Mouse (Mus musculus): ENCODE measurements around the gene Tpsb2.

Tpsb2 gene

DNA sequence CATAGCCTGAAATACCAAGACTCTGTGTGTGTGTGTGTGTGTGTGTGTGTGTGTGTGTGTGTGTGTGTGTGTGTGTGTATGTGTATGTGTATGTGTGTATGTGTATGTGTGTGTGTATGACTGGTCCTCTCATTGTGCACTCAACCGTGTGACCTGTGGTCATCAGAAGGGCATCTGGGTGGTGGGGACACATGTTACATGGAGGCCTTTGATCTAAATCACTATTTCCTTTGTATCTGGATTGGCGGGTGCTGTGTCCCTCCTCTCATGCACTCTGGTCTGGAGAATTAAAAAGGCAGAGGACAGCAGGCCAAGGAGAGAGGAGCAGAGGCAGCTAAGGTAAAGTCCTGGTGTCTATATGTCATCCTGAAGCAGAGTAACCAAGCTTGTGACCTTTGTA is at the start of gene Tpsb2:
Tpsb2 (plus strand) TSS at position 301 of the 400 bp plus-strand sequence.
- DNase-seq: no peak

DNA sequence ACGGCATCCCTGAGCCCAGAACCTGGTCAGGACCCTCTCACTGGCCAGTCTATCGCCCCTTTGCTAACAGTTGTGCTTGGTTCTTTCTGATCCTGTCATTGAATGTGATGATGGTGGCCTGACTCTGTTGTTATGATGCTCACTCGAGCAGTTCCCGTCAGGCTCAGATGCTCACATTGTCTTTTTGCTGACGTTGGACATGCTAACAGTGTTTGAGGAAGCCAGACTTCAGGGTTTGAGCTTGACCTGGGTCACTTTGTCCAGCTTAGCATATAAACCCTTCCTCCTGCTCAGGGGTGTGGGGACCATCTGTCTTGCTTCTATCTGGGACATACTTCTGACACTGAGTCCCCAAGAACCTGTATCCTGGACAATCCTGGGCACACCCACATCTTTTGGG is 47.8 kb upstream of the Tpsb2 start, which contains the start of gene Prss29:
Prss29 (plus strand) TSS at position 301 of the 400 bp plus-strand sequence.
- DNase-seq: no peak

DNA sequence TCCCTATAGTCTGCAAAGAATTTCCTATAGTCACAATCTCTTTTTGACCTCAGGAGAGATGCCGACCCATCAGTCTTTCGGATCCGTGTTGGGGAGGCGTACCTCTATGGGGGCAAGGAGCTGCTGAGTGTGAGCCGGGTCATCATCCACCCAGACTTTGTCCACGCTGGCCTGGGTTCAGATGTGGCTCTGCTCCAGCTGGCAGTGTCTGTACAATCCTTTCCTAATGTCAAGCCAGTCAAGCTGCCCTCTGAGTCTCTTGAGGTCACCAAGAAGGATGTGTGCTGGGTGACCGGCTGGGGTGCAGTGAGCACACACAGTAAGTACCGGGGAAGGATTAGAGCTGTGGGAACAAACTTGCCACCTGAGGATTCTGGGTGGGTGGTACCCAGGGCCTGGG is 45.3 kb upstream of the Tpsb2 start:
- DNase-seq: no peak

DNA sequence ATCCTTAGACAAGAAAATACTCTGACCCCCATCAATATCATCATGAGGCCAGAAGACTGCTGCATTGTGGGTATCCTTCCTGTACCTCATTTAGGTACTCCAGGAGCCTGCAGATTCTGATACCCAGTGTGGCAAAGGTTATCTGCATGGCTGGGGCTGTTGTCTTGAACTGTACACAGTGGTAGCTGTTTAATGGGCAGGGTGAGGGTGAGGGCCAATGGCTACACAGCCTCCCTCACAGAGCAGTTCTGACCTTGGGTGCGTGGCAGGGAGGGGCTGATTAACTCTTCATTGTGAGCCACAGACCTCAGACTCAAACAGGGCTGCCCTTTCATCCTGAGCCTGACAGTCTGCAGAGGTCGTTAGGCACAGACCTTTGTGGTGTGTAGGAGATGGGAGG is 43.2 kb upstream of the Tpsb2 start:
- no peak for DNase-seq

DNA sequence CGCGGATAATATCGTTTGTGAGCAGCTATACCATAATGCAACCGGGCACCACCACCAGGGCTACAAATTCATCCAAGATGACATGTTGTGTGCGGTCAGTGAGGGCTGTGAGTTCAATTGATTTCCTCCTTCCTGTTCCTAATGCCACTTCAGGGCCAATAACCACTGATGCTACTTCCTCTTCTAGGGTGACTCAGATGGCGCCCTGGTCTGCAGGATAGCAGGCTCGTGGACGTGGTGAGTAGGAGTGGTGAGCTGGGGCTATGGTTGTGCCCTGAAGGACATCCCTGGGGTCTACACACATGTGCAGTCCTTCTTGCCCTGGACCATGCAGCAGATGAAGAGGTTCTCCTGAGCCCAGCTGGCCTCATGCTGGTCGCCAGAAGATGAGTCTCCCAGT is 33.8 kb upstream of the Tpsb2 start:
- no peak for DNase-seq

DNA sequence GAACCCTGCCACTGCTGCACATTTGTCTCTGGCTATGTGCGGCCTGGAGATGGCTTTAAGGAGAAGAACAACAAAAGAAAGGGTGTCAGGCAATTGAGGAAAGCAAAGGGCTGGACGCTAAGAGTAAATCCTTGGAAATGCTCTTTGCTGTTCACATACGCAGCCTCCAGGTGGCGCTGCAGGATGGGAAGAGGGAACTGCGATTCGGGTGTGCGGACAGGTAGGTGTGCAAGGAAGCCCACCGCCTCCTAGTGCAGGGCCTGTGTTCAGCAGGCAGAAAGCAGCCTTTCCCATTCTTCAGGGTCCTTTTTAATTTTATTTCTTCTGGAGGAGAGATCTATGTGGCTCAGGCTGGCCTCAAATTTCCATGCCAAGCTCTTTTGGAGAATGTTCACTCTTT is 32.2 kb upstream of the Tpsb2 start:
- DNase-seq: peak; percentile 11

DNA sequence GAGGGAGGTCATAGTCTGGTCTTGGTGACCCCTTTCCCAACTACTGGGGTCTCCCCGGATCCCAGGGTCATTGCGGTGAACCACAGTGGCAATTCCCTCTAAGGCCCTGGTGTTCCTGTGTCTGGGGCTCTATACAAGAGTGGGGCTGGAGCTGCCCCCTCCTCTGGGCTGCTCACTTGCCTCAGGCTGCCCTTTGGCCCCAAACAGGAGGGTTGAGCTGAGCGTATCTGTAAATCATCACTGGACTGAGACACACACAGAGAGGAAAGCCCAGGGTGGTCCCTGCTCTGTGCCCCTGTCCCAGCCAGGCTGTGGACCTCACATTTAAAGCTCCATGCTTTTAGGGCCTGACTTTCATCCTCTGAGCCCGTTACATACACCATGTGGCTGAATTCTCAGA is 27.9 kb upstream of the Tpsb2 start:
- no peak for DNase-seq

DNA sequence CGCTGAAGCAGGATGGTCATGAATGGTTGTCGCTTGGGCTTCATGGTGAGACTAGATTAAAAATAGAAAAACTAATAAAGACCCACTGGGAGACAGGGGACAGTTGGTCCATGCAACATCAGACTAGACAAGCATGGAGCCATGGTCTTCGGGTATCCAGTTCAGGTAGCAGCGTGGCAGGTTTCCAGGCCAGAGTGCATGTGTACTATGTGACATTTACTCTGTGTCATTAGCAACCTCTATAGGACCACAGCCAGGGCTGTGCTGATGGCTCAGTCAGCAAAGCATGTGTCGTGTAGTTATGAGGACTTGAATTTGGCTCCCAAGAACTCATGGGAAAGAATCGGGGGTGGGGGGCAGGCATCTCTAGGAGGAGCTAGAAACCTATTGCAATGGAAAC is 26.1 kb upstream of the Tpsb2 start:
- no peak for DNase-seq

DNA sequence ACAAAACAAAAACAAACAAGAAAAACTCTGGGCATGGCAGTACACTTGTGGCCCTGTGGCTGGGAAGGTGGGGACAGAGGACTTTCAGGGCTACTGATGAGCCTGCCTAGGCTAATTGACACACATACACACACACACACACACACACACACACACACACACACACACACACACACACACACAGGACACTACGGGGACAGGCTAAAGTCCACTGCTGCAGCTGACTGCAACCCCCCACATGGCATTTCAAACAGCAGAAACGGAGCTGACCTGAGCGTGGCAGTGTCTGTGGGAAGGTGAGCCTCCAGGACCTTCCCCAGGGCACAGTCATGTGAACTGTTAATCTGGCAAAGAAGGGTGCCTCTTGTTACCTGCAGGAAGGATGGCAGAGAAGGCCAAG is 24.6 kb upstream of the Tpsb2 start:
- no peak for DNase-seq

DNA sequence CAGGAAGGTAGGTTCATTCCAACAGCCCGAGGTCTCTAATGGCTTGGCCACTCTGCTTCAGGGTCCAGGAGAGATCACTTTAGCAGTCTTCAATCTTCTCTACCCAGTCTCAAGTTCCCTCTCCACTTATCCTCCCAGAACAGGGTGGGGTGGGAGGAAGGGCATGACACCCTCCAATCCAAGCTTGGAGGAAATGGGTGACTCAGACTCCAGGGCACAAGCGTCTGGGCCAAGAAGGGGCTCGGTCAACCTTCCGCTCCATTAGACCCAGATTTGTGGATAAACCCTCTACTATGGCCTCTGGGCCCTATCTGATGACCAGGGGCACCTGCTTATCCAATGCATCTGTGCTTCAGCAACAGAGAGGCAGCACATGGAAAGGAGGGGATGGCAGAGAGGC is 20.6 kb upstream of the Tpsb2 start, which contains the start of gene Tpsab1:
Tpsab1 (minus strand) TSS at position 101 of the 400 bp plus-strand sequence.
- DNase-seq: no peak

DNA sequence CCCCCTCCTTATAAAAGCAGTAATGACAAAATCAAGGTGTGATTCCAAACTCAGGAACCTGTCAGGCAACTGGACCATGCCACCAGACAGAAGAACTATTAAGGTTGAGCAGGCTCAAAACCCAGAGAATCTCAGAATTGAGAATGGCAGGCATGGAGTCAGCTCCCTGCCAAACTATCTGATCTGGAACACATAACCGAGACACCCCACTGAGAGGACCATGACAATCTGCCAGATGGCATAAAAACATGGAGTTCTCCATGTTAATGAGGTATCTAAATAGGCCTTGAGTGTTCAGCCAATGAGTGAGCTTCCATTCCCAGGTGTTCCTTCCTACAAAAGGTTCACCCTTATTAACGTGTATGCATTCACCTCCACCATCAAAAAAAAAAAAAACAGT is 4.8 kb upstream of the Tpsb2 start:
- DNase-seq: no peak

DNA sequence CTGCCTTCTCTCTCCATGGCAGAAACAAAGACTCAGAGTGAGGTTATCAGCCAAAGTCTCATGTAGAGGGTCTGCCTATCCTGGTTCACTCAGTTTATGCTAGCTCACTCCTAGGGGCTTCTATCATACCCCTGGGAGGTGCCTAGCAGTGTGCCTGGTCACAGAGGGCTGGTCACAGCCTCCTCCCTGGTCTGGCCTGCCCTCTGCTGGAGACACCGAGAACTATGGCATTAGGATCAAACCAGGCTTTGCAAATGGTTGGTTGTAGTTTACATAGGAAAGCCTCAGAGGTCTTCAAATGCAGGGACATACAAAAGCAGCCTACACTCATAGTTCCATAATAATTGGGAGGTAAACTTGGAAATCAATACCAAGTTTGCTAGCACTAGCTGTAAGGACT is 2.4 kb upstream of the Tpsb2 start:
- peak; percentile 15 for DNase-seq

DNA sequence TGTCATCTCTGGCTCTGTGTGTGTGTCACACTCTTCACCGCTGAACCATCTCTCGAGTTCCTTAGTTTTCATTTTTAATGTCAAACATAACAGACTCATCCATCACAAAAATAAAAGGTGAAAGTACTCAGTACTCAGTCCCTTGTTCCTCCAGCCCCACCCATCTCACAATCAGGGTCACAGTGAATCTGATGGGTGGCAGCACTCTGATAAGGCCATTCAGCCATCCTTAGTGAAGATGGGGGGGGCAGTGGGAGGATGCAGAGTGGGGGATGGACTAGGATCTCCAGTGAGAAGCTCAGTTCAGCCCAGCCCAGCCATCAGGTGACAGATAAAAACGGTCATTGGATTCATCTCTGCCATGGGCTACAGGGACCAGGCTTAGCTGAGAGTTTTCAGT is 2.9 kb downstream of the Tpsb2 start, which contains the start of gene Tpsg1:
Tpsg1 (plus strand) TSS at position 301 of the 400 bp plus-strand sequence.
- no peak for DNase-seq

DNA sequence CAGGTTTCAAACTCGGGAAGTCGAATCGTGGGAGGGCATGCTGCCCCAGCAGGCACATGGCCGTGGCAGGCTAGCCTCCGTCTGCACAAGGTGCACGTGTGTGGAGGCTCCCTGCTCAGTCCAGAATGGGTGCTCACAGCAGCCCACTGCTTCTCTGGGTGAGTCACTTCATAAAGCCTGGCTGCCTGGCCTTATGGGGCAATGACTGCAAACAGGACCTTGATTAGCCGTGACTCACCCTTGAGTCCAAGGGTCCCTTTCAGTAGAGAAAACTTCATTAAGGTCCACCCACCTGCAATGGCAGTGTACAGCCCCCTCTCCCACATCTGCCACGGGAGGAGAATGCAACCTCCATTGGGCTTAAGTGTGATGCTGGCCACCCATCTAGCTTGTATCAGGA is 6.4 kb downstream of the Tpsb2 start:
- DNase-seq: no peak

DNA sequence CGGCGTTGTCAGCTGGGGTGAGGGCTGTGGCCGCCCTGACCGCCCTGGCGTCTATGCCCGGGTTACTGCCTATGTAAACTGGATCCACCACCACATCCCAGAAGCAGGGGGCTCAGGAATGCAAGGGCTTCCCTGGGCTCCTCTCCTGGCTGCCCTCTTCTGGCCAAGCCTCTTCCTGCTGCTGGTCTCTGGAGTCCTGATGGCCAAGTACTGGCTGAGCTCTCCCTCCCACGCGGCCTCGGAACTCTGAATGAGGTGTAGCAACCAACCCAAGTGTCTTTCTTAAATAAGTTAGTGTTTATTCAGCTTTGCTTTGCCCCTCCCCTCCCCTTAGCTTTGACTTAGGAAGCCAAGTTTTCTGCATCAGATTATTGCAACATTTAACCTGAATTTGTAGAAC is 7.9 kb downstream of the Tpsb2 start:
- no peak for DNase-seq

DNA sequence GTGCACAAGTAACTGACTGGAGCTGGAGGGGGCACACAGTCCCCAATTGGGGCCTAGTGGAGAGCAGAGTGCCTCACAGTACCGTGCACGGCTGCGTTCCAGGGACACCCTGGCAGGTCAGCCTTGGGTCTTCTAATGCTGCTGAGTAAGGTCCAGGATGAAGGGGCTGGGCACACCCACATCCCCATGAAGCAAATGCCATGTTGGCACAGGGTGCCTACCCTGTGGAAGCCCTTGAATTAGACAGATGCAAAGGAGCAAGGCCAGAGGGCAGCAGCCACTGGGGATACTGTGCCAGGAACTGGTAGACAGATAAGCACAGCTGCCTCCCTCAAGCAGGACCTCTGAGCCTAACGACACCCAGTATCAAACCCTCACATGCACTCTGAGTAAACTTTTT is 28.4 kb downstream of the Tpsb2 start:
- no peak for DNase-seq

DNA sequence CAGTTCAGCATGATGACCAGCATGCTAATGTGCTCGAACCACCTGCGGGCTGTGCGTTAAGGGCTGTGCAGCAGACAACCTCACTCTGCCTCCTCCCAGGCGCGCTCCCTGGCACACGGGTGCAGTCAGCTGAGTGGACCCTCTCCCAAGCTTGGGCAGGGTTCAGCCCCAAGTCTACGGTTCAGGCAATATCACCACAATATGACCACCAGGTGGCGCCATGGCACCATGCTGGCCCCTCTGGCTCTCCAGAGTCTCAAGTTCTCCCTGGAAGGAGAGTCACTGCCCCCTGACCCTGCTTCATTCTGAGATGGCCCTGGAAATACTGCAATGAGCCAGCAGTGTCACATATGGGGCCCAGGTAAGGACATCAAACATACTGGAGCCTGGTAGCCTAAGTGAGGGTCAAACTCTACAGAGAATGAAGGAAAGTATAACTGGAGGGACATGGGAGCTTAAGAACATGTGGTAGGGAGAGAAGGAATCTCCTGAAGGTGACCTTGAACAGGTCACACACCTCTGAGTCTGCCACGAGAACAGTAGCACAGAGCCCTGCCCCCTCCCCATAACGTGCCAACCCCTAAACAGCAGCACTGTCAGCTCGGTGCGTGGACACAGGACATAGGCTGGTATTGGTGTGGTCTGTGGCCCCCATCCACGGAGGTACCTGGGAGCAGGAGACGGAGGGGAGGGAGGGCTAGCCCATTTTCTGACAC is 31.9 kb downstream of the Tpsb2 start:
- DNase-seq: peak; percentile 43

DNA sequence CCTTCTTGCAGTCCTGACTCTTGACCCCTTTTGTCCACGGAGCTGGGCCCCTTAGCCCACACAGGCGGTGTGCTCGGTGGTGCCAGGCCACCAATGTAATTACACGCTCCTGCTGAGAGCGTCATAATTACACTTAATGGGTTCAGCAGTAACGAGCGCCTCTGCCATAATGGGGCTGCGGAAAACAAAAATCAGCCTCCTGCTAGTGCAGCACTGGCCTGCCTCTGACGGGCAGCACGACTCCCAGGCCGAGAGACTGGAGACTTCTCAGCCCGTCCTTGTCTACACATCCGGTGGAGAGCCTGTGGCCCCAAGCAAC is 32.4 kb downstream of the Tpsb2 start:
- DNase-seq: no peak

DNA sequence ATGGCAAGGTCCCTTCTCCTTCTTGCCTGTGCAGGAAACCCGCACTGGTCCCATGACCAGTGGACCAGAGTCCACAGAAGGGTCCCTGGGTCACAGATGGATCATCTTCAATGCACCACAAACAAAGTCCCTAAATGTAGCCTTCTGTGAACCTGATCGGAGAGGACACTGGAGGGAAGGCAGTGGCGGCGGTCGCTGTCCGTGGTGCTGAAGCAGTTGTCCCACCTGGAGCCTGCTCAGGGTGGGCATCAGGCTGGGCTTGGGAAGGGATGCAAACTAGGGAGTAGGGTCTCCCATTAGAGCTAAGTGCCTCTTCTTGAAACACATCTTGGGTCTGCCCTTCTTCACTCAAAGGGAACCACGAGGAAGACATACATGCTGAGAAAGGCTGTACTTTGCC is 34.3 kb downstream of the Tpsb2 start:
- DNase-seq: no peak

DNA sequence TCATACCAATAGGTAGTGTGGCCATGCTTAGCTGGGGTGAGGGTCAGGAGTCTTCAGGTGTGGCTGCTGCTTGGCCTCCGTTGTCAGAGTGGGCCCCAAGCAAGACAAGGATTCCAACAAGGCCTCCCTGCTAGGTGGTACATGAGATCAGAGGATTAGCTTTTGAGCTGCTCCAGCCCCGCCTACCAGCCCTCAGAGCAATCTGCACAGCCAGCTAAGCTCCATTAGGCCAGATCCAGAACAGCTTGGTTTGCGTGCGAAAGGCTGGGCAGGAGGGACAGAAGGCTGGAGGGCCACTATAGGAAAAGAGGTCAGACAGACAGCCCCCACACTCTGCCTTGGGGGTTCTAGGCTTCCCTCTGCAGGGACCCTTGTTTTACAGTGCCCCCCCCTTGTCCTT is 35.4 kb downstream of the Tpsb2 start:
- DNase-seq: no peak

DNA sequence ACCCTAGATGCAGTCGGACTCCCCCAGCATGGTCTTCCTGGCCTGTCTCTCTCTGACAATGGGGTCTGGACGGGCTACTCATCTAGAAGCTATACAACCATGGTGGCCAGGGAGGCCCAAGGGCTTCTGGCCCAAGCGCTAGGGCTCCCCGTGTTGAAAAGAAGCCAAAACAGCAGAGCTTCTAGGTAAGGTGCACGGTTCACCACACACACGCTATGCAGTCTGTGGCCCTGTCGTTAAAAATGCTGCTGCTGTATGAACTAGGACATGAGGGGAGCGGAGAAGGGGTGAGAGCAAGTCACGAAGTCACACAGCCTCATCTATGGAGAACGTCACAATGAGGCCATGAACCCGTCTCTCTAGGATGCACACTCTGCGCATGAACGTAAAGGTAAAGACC is 36.1 kb downstream of the Tpsb2 start:
- DNase-seq: no peak

DNA sequence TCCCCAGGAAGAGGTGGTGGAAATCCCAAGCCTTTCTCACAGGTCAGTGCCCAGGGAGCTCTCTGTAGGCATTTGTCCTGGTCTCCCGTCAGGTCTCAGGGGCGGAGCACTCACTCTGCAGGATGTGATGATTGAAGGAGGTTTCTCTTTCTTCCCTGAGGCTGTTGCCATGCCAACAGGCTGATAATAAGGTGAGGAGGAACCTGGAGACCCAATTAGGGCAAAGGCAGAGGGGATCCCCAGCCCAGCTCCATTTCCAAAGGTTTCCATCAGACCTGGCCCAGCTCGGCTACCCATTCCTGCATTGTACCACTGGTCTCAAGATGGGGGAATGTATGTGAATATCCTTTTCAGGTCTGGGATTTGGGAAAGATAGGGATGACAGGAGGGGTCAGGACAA is 38.1 kb downstream of the Tpsb2 start:
- DNase-seq: no peak

DNA sequence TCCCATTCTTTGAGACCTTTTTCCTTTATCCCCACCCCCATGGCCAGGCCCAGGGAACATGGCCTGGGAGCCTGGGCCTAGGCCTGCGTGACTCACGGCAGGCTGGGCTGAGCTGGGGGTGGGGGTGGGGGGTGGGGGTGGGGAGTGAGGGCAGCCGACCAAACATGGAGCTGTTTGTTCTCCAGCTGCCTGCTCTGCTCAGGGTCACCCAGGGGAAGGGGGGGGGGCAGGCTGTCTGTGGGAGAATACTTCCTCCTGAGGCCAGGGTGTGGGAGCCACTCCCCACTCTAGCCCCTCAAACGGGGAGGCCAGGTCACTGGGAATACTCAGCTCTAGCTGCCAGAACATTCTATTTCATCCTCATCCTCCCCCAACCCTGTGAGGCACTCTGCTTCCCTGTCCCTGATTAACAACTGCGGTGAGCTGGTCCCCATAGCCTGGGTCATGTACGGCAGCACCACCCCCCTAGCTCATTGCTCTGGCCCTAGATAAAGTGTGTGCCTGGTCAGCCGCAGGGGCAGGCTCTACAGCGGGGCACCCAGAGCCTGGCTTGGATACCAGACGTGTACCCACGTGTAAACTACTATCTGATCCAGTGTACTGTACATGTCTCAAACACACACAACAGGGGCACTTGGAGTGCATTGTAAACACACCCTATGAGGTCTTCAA is 39.3 kb downstream of the Tpsb2 start:
- DNase-seq: no peak

DNA sequence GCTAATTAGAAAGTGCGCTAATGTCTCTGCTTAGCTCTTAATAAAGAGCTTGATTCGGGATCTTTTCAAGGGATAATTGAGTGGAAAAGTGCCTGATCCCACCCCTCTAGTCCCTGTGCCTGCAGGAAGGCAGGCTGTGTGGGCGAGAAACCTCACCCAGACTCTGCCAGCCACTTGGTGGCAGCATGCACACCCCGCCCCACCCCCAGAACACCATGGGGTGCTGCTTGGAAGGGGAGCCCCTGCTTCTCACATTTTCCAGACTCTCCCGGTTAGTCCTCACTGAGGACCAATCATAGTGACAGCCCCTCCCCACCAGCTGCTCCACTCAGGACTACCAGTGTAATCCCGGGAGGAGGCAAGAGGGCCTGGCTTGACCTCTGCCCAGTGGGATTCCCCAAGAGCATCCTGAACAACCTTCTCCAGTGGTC is 39.9 kb downstream of the Tpsb2 start:
- no peak for DNase-seq

DNA sequence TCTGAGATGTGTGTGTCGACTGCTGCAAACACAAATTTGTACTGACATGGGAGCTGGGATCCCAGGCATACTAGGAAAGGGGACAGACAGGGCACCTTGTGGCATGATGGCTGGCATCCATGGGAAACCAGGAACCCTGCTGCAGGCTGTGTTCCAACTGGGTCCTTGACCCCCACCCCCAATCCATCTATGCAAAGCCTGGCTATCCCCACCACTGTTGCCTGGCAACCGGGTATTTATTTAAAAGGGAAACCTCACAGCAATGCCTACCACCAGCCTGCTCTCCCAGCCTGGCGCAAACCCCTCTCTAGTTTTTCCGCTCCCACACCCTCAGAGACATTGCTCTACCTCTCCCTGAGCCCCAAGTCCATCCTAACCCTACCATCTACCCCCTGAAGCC is 41.2 kb downstream of the Tpsb2 start:
- DNase-seq: no peak

All from cerebellum, adult 11 months (tissue).